Mouse (Mus musculus): ENCODE measurements around the gene Prkg1. TPM values are rescaled to one million over a fixed set of nuclear protein-coding genes. Genes with fewer than 3 reads are reported as not detected.

Gene Prkg1
- polyA plus RNA-seq, 1 experiment from 2014 or later = 0.74 TPM

- Histone ChIP-seq H3K27me3 (ENCODE audit: insufficient read depth, low read length) (no peaks in the 10 kb centered on the region), H3K4me1 (ENCODE audit: insufficient read depth) (no peaks in the 10 kb centered on the region), H3K4me2 (ENCODE audit: low read depth, low read length) (no peak overlapping the region), H3K4me3 (ENCODE audit: low read depth, low read length) (no peak overlapping the region), H3K36me3 (replicated peaks; ENCODE audit: insufficient read depth, low read length) (no peaks in the 10 kb centered on the region), H3K9me3 (ENCODE audit: low read length) (no peaks in the 10 kb centered on the region), H3K9ac (replicated peaks) (no peak overlapping the region), H3K27ac (ENCODE audit: low read depth) (no peak overlapping the region)
- ATAC-seq (no peak), DNase-seq (no peak)
- TF ChIP-seq EP300 (IDR thresholded peaks at IDR 0.05; ENCODE audit: low read depth) (no peak), CTCF (IDR thresholded peaks at IDR 0.05; ENCODE audit: low read depth) (no peak)
- 79% methylated on average over 7 of the region's 7 CpGs for WGBS (ENCODE audit: insufficient replicate concordance)
Measured at GRCm38 (mm10) chr19:31655826-31656225, 109.0 kb downstream of the Prkg1 start.

GRCm38 (mm10) chr19:31654022-31654421 is 110.8 kb downstream of the Prkg1 start:
- TF ChIP-seq CTCF (IDR thresholded peaks at IDR 0.05; ENCODE audit: low read depth) (no peak), EP300 (IDR thresholded peaks at IDR 0.05; ENCODE audit: low read depth) (no peak)
- H3K27me3 ChIP-seq (ENCODE audit: insufficient read depth, low read length) = no peaks in the 10 kb centered on the region
- ATAC-seq = no peak

GRCm38 (mm10) chr19:31650452-31650851 is 114.4 kb downstream of the Prkg1 start:
- Histone ChIP-seq H3K4me3 (ENCODE audit: low read depth, low read length) (no peak overlapping the region), H3K4me2 (ENCODE audit: low read depth, low read length) (no peak overlapping the region), H3K27ac (ENCODE audit: low read depth) (no peak overlapping the region), H3K9me3 (ENCODE audit: low read length) (no peaks in the 10 kb centered on the region), H3K36me3 (replicated peaks; ENCODE audit: insufficient read depth, low read length) (no peaks in the 10 kb centered on the region), H3K27me3 (ENCODE audit: insufficient read depth, low read length) (no peaks in the 10 kb centered on the region), H3K9ac (replicated peaks) (no peak overlapping the region), H3K4me1 (ENCODE audit: insufficient read depth) (no peaks in the 10 kb centered on the region)
- 74% methylated on average over 4 of the region's 4 CpGs for WGBS (ENCODE audit: insufficient replicate concordance)
- TF ChIP-seq CTCF (IDR thresholded peaks at IDR 0.05; ENCODE audit: low read depth) (no peak), EP300 (IDR thresholded peaks at IDR 0.05; ENCODE audit: low read depth) (no peak)
- ATAC-seq (no peak), DNase-seq (no peak)

More at GRCm38 (mm10) chr19:31654022-31654421, 110.8 kb downstream of the Prkg1 start:
- DNase-seq = no peak
- no peaks in the 10 kb centered on the region for H3K9me3 ChIP-seq (ENCODE audit: low read length)
- no peak overlapping the region for H3K4me2 ChIP-seq (ENCODE audit: low read depth, low read length)
- no peaks in the 10 kb centered on the region for H3K4me1 ChIP-seq (ENCODE audit: insufficient read depth)
- H3K36me3 ChIP-seq (replicated peaks; ENCODE audit: insufficient read depth, low read length) = no peaks in the 10 kb centered on the region
- no peak overlapping the region for H3K4me3 ChIP-seq (ENCODE audit: low read depth, low read length)
- H3K27ac ChIP-seq (ENCODE audit: low read depth) = no peak overlapping the region
- H3K9ac ChIP-seq (replicated peaks) = no peak overlapping the region
- WGBS (ENCODE audit: insufficient replicate concordance) = 71% methylated on average over 6 of the region's 6 CpGs

- WGBS (ENCODE audit: insufficient replicate concordance) = 71% methylated on average over 2 of the region's 2 CpGs
Measured at GRCm38 (mm10) chr19:31647492-31647891, 117.3 kb downstream of the Prkg1 start.

GRCm38 (mm10) chr19:31630899-31631869 is 133.6 kb downstream of the Prkg1 start:
- DNase-seq (no peak), ATAC-seq (no peak)
- H3K4me1 ChIP-seq (ENCODE audit: insufficient read depth) = no peaks in the 10 kb centered on the region
- no peak overlapping the region for H3K4me3 ChIP-seq (ENCODE audit: low read depth, low read length)
- TF ChIP-seq EP300 (IDR thresholded peaks at IDR 0.05; ENCODE audit: low read depth) = no peak
- no peak for TF ChIP-seq CTCF (IDR thresholded peaks at IDR 0.05; ENCODE audit: low read depth)
- 80% methylated on average over 8 of the region's 8 CpGs for WGBS (ENCODE audit: insufficient replicate concordance)
- no peak overlapping the region for H3K9ac ChIP-seq (replicated peaks)
- no peaks in the 10 kb centered on the region for H3K36me3 ChIP-seq (replicated peaks; ENCODE audit: insufficient read depth, low read length)
- no peak overlapping the region for H3K27ac ChIP-seq (ENCODE audit: low read depth)
- no peak overlapping the region for H3K4me2 ChIP-seq (ENCODE audit: low read depth, low read length)
- no peaks in the 10 kb centered on the region for H3K27me3 ChIP-seq (ENCODE audit: insufficient read depth, low read length)
- H3K9me3 ChIP-seq (ENCODE audit: low read length) = no peaks in the 10 kb centered on the region

More at GRCm38 (mm10) chr19:31647492-31647891, 117.3 kb downstream of the Prkg1 start:
- Histone ChIP-seq H3K27me3 (ENCODE audit: insufficient read depth, low read length) (no peaks in the 10 kb centered on the region), H3K9me3 (ENCODE audit: low read length) (no peaks in the 10 kb centered on the region), H3K36me3 (replicated peaks; ENCODE audit: insufficient read depth, low read length) (no peaks in the 10 kb centered on the region), H3K27ac (ENCODE audit: low read depth) (no peak overlapping the region), H3K4me3 (ENCODE audit: low read depth, low read length) (no peak overlapping the region), H3K9ac (replicated peaks) (no peak overlapping the region), H3K4me1 (ENCODE audit: insufficient read depth) (no peaks in the 10 kb centered on the region), H3K4me2 (ENCODE audit: low read depth, low read length) (no peak overlapping the region)
- ATAC-seq (no peak), DNase-seq (no peak)
- TF ChIP-seq EP300 (IDR thresholded peaks at IDR 0.05; ENCODE audit: low read depth) = no peak

- no peak overlapping the region for H3K9ac ChIP-seq (replicated peaks)
- H3K4me1 ChIP-seq (ENCODE audit: insufficient read depth) = no peaks in the 10 kb centered on the region
- H3K9me3 ChIP-seq (ENCODE audit: low read length) = no peaks in the 10 kb centered on the region
- TF ChIP-seq CTCF (IDR thresholded peaks at IDR 0.05; ENCODE audit: low read depth) (no peak), EP300 (IDR thresholded peaks at IDR 0.05; ENCODE audit: low read depth) (no peak)
- no peak overlapping the region for H3K27ac ChIP-seq (ENCODE audit: low read depth)
- H3K27me3 ChIP-seq (ENCODE audit: insufficient read depth, low read length) = no peaks in the 10 kb centered on the region
- WGBS (ENCODE audit: insufficient replicate concordance) = 86% methylated on average over 1 of the region's 1 CpGs
- no peak overlapping the region for H3K4me3 ChIP-seq (ENCODE audit: low read depth, low read length)
- DNase-seq = no peak
- ATAC-seq = no peak
- H3K36me3 ChIP-seq (replicated peaks; ENCODE audit: insufficient read depth, low read length) = no peaks in the 10 kb centered on the region
- H3K4me2 ChIP-seq (ENCODE audit: low read depth, low read length) = no peak overlapping the region
Measured at GRCm38 (mm10) chr19:31621716-31622115, 143.1 kb downstream of the Prkg1 start.
